Mouse (Mus musculus) ES-E14 (cell line): ENCODE results near the gene Zfp248. TPM values are rescaled to one million over a fixed set of nuclear protein-coding genes. Genes with fewer than 3 reads are reported as not detected.
A peak's percentile ranks its signal among the peaks of the same experiment; 100 is the strongest.

Experiments used
- DNase-seq: peaks from one replicate; pipeline ENCODE4 v3.0.0-alpha.2; 2013; ENCODE audit warnings: low read depth, low spot score
- H3K27ac ChIP-seq: 2 replicates; pipeline ENCODE4 v1.5.1; 2012; ENCODE audit warnings: low read depth, mild to moderate bottlenecking, low read length, moderate library complexity, mixed read lengths; ENCODE audit not compliant: poor library complexity, insufficient read depth, severe bottlenecking
- H3K36me3 ChIP-seq: 2 replicates; pipeline ENCODE4 v1.6.1; 2012; ENCODE audit warnings: mild to moderate bottlenecking, low read length, moderate library complexity, mixed read lengths; ENCODE audit not compliant: control insufficient read depth, poor library complexity, insufficient read depth, severe bottlenecking
- H3K4me1 ChIP-seq, 2 experiments: fragments of 150-350 bp in 1 of 2; sonication (generic) in 1 of 2; 2 replicates each; pipeline ENCODE4 v1.6.1; 2012; ENCODE audit warnings: low read length in 2 of 2, mild to moderate bottlenecking in 1 of 2, mixed read lengths in 1 of 2; ENCODE audit not compliant: control insufficient read depth in 2 of 2, insufficient read depth in 2 of 2, poor library complexity in 1 of 2
- H3K4me3 ChIP-seq, 2 experiments: fragments of 150-350 bp in 1 of 2; sonication (generic) in 1 of 2; 2 replicates each; pipeline ENCODE4 v1.5.1; 2012; ENCODE audit warnings: low read length in 2 of 2, low read depth in 1 of 2, mild to moderate bottlenecking in 1 of 2, mixed read lengths in 1 of 2; ENCODE audit not compliant: insufficient read depth in 1 of 2, poor library complexity in 1 of 2, severe bottlenecking in 1 of 2
- H3K9ac ChIP-seq: 2 replicates; pipeline ENCODE4 v1.6.1; 2012; ENCODE audit warnings: low read depth, mild to moderate bottlenecking, low read length, mixed read lengths; ENCODE audit not compliant: poor library complexity, insufficient read depth, severe bottlenecking
- H3K9me3 ChIP-seq: fragments of 150-350 bp; sonication (generic); 2 replicates; pipeline ENCODE4 v1.6.1; 2012; ENCODE audit warnings: low read depth, mild to moderate bottlenecking, low read length; ENCODE audit not compliant: control insufficient read depth, insufficient read depth
- CHD2 ChIP-seq: IDR thresholded peaks from 2 replicates; pipeline ENCODE4 v1.6.1; 2014; ENCODE audit warnings: mild to moderate bottlenecking, low read depth, low read length, inconsistent platforms
- HCFC1 ChIP-seq: IDR thresholded peaks from 2 replicates; pipeline ENCODE4 v1.6.1; 2012; ENCODE audit warnings: low read length, inconsistent platforms, borderline replicate concordance; ENCODE audit not compliant: insufficient read depth
- MAFK ChIP-seq: IDR thresholded peaks from 2 replicates; pipeline ENCODE4 v1.6.1; 2014; ENCODE audit warnings: mild to moderate bottlenecking, low read depth, low read length, inconsistent platforms; ENCODE audit not compliant: insufficient read depth
- ZC3H11A ChIP-seq: IDR thresholded peaks from 2 replicates; pipeline ENCODE4 v1.6.1; 2012; ENCODE audit warnings: low read depth, mild to moderate bottlenecking, inconsistent platforms, low read length, borderline replicate concordance
- ZNF384 ChIP-seq: IDR thresholded peaks from 2 replicates; pipeline ENCODE4 v1.6.1; 2012; ENCODE audit warnings: low read depth, low read length, inconsistent platforms
- in situ Hi-C, 2 experiments: fragments of 600-800 bp; cut with MboI; formaldehyde crosslinking; loops; one replicate each; pipeline ENCODE4 v1.15.1; 2025; ENCODE audit warnings: low sequenced_read_pairs in 2 of 2, inconsistent platforms in 1 of 2; ENCODE audit not compliant: unreplicated experiment in 2 of 2
- total RNA-seq: library from RNA; depleted of rRNA; stranded (reverse); fragments of 300-350 nt; gene quantifications from 2 replicates; pipeline ENCODE4 v1.2.3, GENCODE M21; 2012

Gene Zfp248
- total RNA-seq, 1 experiment, result 2.8 TPM

- Histone ChIP-seq H3K9me3 (no peaks in the 10 kb centered on the region), H3K36me3 (peaks cover 2% of the 10 kb centered on the region; the same call in 1 of the 2 replicates), H3K4me1 (no peaks in the 10 kb centered on the region), H3K4me3 (no peak overlapping the region), H3K27ac (no peak overlapping the region), H3K9ac (no peak overlapping the region)
- TF ChIP-seq ZC3H11A (no peak), MAFK (no peak), CHD2 (no peak), ZNF384 (no peak), HCFC1 (no peak)
- no peak for DNase-seq
- in situ Hi-C loops, result no loop called here
Observed at GRCm38 (mm10) chr6:118431502-118431901, 23.8 kb downstream of the Zfp248 start.

GRCm38 (mm10) chr6:118426666-118427065 lies 28.7 kb downstream of the Zfp248 start:
- in situ Hi-C loops, result no loop called here
- Histone ChIP-seq H3K4me3 (no peak overlapping the region), H3K36me3 (peaks cover 2% of the 10 kb centered on the region; the same call in 1 of the 2 replicates), H3K27ac (no peak overlapping the region), H3K9ac (no peak overlapping the region), H3K4me1 (no peaks in the 10 kb centered on the region), H3K9me3 (no peaks in the 10 kb centered on the region)
- TF ChIP-seq ZNF384 (no peak), CHD2 (no peak), ZC3H11A (no peak), MAFK (no peak), HCFC1 (no peak)
- no peak for DNase-seq

- in situ Hi-C loops, result no loop called here
- no peak within 1 kb of the TSS for H3K27ac ChIP-seq
- no peaks in the 10 kb centered on the region for H3K4me1 ChIP-seq
- peak within 1 kb of the TSS; percentile 95 for H3K9ac ChIP-seq
- no peaks in the 10 kb centered on the region for H3K9me3 ChIP-seq
- peak within 1 kb of the TSS; percentile 92 to 95 for H3K4me3 ChIP-seq
- peak; percentile 92 for DNase-seq
- TF ChIP-seq CHD2 (no peak), ZC3H11A (peak; percentile 33; the same call in 1 of the 2 replicates), HCFC1 (peak; percentile 85), MAFK (no peak), ZNF384 (no peak)
- peaks cover 14% of the 10 kb centered on the region for H3K36me3 ChIP-seq
Observed at GRCm38 (mm10) chr6:118419050-118419920, 36.0 kb downstream of the Zfp248 start, which contains the start of gene Bms1. Gene Bms1, minus strand, starts transcription at chr6:118419474.

GRCm38 (mm10) chr6:118410428-118410827 lies 44.9 kb downstream of the Zfp248 start:
- no peak for TF ChIP-seq HCFC1
- TF ChIP-seq ZC3H11A, result no peak
- TF ChIP-seq ZNF384, result no peak
- no peak for TF ChIP-seq CHD2
- Histone ChIP-seq H3K4me1 (no peaks in the 10 kb centered on the region), H3K27ac (no peak overlapping the region), H3K36me3 (peaks cover 42% of the 10 kb centered on the region), H3K9me3 (no peaks in the 10 kb centered on the region), H3K9ac (no peak overlapping the region), H3K4me3 (no peak overlapping the region)
- no peak for DNase-seq
- in situ Hi-C loops, result no loop called here
